ENCODE assay signal across 17 mouse cellular contexts in the genomic region with DNA sequence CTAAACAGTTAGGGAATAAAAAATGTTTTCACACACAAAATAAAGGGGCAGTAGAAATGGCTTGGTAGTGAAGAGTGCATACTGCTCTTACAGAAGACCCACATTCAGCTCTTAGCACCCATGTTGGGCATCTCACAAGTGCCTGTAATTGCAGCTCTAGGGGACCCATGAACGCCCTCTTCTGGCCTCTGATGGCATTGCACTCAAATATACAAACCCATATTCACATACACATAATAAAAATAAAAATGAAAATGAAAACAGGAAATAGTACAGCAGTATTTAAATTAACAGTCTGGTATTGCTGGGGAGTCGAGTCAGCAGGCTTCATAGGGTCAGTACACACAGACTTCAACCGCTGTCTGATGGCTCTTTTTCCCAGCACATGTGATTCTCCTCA. TPM values are rescaled to one million over a fixed set of nuclear protein-coding genes. Genes with fewer than 3 reads are reported as not detected.
DNase-seq lines count a peak whose midpoint lies in the region; ATAC-seq and TF ChIP-seq lines count a peak whose summit lies in the region.
"Had no signal": no experiment of that assay in that cellular context is flagged by ENCODE, and none has a peak within 500 bp of the region (broad histone marks: within the 10 kb centered on the region; RNA-seq: fewer than 3 reads in every experiment).

No protein-coding gene starts in this region.

- 0 out of 2 replicates have a peak, but pooled peaks have one; percentile 14 for TF ChIP-seq CTCF in forebrain, postnatal 0 days (IDR thresholded peaks at IDR 0.05; ENCODE audit: low read depth)
- peak; percentile 49 for TF ChIP-seq CTCF in left cerebral cortex, adult 2 months (IDR thresholded peaks at IDR 0.05)
- TF ChIP-seq CTCF in CH12.LX (conservative IDR thresholded peaks at IDR 0.05 in 1 of 2, IDR thresholded peaks at IDR 0.05 in 1 of 2; ENCODE audit: low read depth in 2 of 2, low read length in 2 of 2): peak; percentile 41 to 51; a peak in 3 of 4 replicates
- TF ChIP-seq CTCF in cortical plate, adult 2 months (IDR thresholded peaks at IDR 0.05; ENCODE audit: extremely low read depth, insufficient read depth, low read length): peak; percentile 22; the same call in 1 of the 2 replicates

- H3K27me3 ChIP-seq in forebrain, postnatal 0 days (ENCODE audit: insufficient read depth, low read length): no peaks in the 10 kb centered on the region
- H3K27me3 ChIP-seq in forebrain, embryonic 10.5 days (ENCODE audit: poor library complexity, severe bottlenecking): no peaks in the 10 kb centered on the region
- no peaks in the 10 kb centered on the region for H3K27me3 ChIP-seq in CH12.LX (replicated peaks)
- H3K27me3 ChIP-seq: limb, embryonic 12.5 days; midbrain, embryonic 12.5 days had no signal

- H3K4me1 ChIP-seq in forebrain, postnatal 0 days (ENCODE audit: insufficient read depth): no peaks in the 10 kb centered on the region
- H3K4me1 ChIP-seq in forebrain, embryonic 10.5 days: no peaks in the 10 kb centered on the region
- peaks cover 0 to 14% of the 10 kb centered on the region in 2 experiments; a peak in 2 of 4 replicates for H3K4me1 ChIP-seq in CH12.LX (ENCODE audit: control insufficient read depth in 1 of 2, insufficient read depth in 2 of 2)
- peaks cover 2% of the 10 kb centered on the region; the same call in 1 of the 2 replicates for H3K4me1 ChIP-seq in cortical plate, adult 2 months (ENCODE audit: control insufficient read depth, insufficient read depth, low read length)
- H3K4me1 ChIP-seq: embryonic facial prominence, embryonic 10.5 days; limb, embryonic 12.5 days; midbrain, embryonic 12.5 days had no signal

- H3K79me2 ChIP-seq in CH12.LX (replicated peaks; ENCODE audit: control insufficient read depth, extremely low read depth, insufficient read depth, poor library complexity, severe bottlenecking): no peaks in the 10 kb centered on the region

- intact Hi-C loops in left cerebral cortex, adult 2 months (cut with DNase I): no loop called here

- TF ChIP-seq POLR2A in CH12.LX (IDR thresholded peaks at IDR 0.05; ENCODE audit: low read depth, low read length): no peak
- no peak for TF ChIP-seq POLR2A in cortical plate, adult 2 months (IDR thresholded peaks at IDR 0.05; ENCODE audit: extremely low read depth, insufficient read depth, low read length)

- peak; percentile 15 for TF ChIP-seq RAD21 in CH12.LX (IDR thresholded peaks at IDR 0.05; ENCODE audit: low read depth, low read length)

- no peak overlapping the region for H3K27ac ChIP-seq in forebrain, postnatal 0 days (ENCODE audit: low read depth, low read length)
- no peak overlapping the region for H3K27ac ChIP-seq in forebrain, embryonic 10.5 days
- no peak overlapping the region for H3K27ac ChIP-seq in left cerebral cortex, adult 2 months
- no peak overlapping the region for H3K27ac ChIP-seq in CH12.LX (ENCODE audit: insufficient read depth, low read depth)
- no peak overlapping the region for H3K27ac ChIP-seq in cortical plate, adult 2 months (ENCODE audit: insufficient read depth, low read length)
- H3K27ac ChIP-seq: embryonic facial prominence, embryonic 10.5 days; limb, embryonic 12.5 days; midbrain, embryonic 12.5 days had no signal

- in situ Hi-C loops in CH12.LX (cut with MboI; ENCODE audit: low pct_ligation_motif_present, low pct_unique_long_range_greater_than_20kb, low sequenced_read_pairs): no loop called here

- H3K4me3 ChIP-seq in forebrain, postnatal 0 days (ENCODE audit: low read depth, low read length): no peak overlapping the region
- no peak overlapping the region for H3K4me3 ChIP-seq in forebrain, embryonic 10.5 days
- no peak overlapping the region for H3K4me3 ChIP-seq in left cerebral cortex, adult 2 months
- H3K4me3 ChIP-seq in CH12.LX (replicated peaks in 1 of 3; ENCODE audit: low read depth in 2 of 3, low read length in 2 of 3, poor library complexity in 1 of 3): no peak overlapping the region
- no peak overlapping the region for H3K4me3 ChIP-seq in cortical plate, adult 2 months (ENCODE audit: insufficient read depth, low read length)
- H3K4me3 ChIP-seq: embryonic facial prominence, embryonic 10.5 days; limb, embryonic 12.5 days; midbrain, embryonic 12.5 days had no signal

- no peak for TF ChIP-seq EP300 in CH12.LX (IDR thresholded peaks at IDR 0.05; ENCODE audit: low read length)

- no peaks in the 10 kb centered on the region for H3K9me3 ChIP-seq in forebrain, postnatal 0 days (ENCODE audit: low read length)
- H3K9me3 ChIP-seq in forebrain, embryonic 10.5 days: no peaks in the 10 kb centered on the region
- no peaks in the 10 kb centered on the region for H3K9me3 ChIP-seq in CH12.LX (replicated peaks; ENCODE audit: low read length)
- H3K9me3 ChIP-seq: embryonic facial prominence, embryonic 10.5 days; limb, embryonic 12.5 days; midbrain, embryonic 12.5 days had no signal

- no peak for DNase-seq in forebrain, postnatal 0 days
- DNase-seq in forebrain, embryonic 10.5 days (ENCODE audit: extremely low spot score, low spot score): no peak
- no peak for DNase-seq in left cerebral cortex, adult 2 months (ENCODE audit: extremely low spot score in 1 of 2, low spot score in 2 of 2)
- no peak for DNase-seq in left cerebral cortex, adult 11 months (ENCODE audit: low spot score)
- DNase-seq in CH12.LX (ENCODE audit: extremely low read depth): no peak
- no peak for DNase-seq in layer of hippocampus, postnatal 36 days
- DNase-seq in right cerebral cortex, postnatal 10 days (ENCODE audit: low spot score in 2 of 2): no peak
- DNase-seq: adrenal gland, postnatal 10 days; cerebellum, postnatal 14 days; gastrocnemius, postnatal 36 days; heart, postnatal 10 days; right cerebral cortex, postnatal 4 days had no signal

- H3K36me3 ChIP-seq in forebrain, postnatal 0 days (ENCODE audit: insufficient read depth): peaks cover 13% of the 10 kb centered on the region
- H3K36me3 ChIP-seq in forebrain, embryonic 10.5 days (replicated peaks): no peaks in the 10 kb centered on the region
- no peaks in the 10 kb centered on the region for H3K36me3 ChIP-seq in CH12.LX (replicated peaks in 1 of 2; ENCODE audit: control insufficient read depth in 1 of 2, insufficient read depth in 1 of 2, low read length in 1 of 2)
- H3K36me3 ChIP-seq: embryonic facial prominence, embryonic 10.5 days; limb, embryonic 12.5 days; midbrain, embryonic 12.5 days had no signal

- H3K9ac ChIP-seq in forebrain, postnatal 0 days: no peak overlapping the region
- H3K9ac ChIP-seq in CH12.LX (ENCODE audit: insufficient read depth, low read depth): no peak overlapping the region
- H3K9ac ChIP-seq: limb, embryonic 12.5 days; midbrain, embryonic 12.5 days had no signal

- 62% methylated on average over 3 of the region's 3 CpGs for WGBS in forebrain, postnatal 0 days
- WGBS in forebrain, embryonic 10.5 days: 60% methylated on average over 3 of the region's 3 CpGs

- dilution Hi-C loops in CH12.LX (cut with MboI; ENCODE audit: extremely low pct_ligation_motif_present, extremely low pct_unique_long_range_greater_than_20kb, low sequenced_read_pairs): no loop called here

- ATAC-seq in forebrain, postnatal 0 days: no peak
- ATAC-seq: hindbrain, embryonic 16.5 days had no signal

- H3K4me2 ChIP-seq in forebrain, postnatal 0 days (ENCODE audit: low read depth): no peak overlapping the region
- no peak overlapping the region for H3K4me2 ChIP-seq in CH12.LX (ENCODE audit: insufficient read depth, low read depth, poor library complexity, severe bottlenecking)
- H3K4me2 ChIP-seq: limb, embryonic 12.5 days; midbrain, embryonic 12.5 days had no signal

TF ChIP-seq in CH12.LX, 34 proteins besides CTCF, POLR2A, EP300 and RAD21:
- TF ChIP-seq SMC3 (IDR thresholded peaks at IDR 0.05; ENCODE audit: low read depth, low read length): peak; percentile 31; the same call in 1 of the 2 replicates
- TF ChIP-seq KAT2A (IDR thresholded peaks at IDR 0.05; ENCODE audit: insufficient replicate concordance, low read length): no peak

RNA-seq across cellular contexts. Expression of a gene that starts 30.1 kb away (rescaled TPM):
- 115 and 125 TPM in 2 replicates for total RNA-seq in forebrain, postnatal 0 days (2014; rRNA removed)
- polyA plus RNA-seq in forebrain, postnatal 0 days (2015; fragmentation: Nextera tagmentation; extraction: Ambion mirVana): 173 and 177 TPM in 2 replicates
- 194 and 207 TPM in 2 replicates for polyA plus RNA-seq in forebrain, embryonic 10.5 days (2016; fragmentation: Nextera tagmentation; extraction: Ambion mirVana)
- total RNA-seq in left cerebral cortex, adult 2 months (2021): 10 to 100 TPM; 72.1 to 81.3 TPM
- 91.5 and 109 TPM in 2 replicates for total RNA-seq in CH12.LX (2012; rRNA removed)
- total RNA-seq in CH12.LX (2014; rRNA removed): 227 and 269 TPM in 2 replicates
- polyA plus RNA-seq in CH12.LX (2012; ENCODE audit: insufficient read length, low read depth): 80.7 and 89.0 TPM in 2 replicates
- 50.9 and 53.7 TPM in 2 replicates for polyA plus RNA-seq in cortical plate, adult 2 months (2012; rRNA removed)
- 10 to 100 TPM; 71.8 to 73.4 TPM for total RNA-seq in layer of hippocampus, postnatal 36 days (2021)
